Mouse (Mus musculus) kidney, adult 11 months (tissue): ENCODE results near the gene Zfr.

Experiments used
- DNase-seq: peaks from one replicate; pipeline ENCODE4 v3.0.0; 2022

Zfr gene

GRCm38 (mm10) chr15:12217849-12218248 is 100.2 kb downstream of the Zfr start:
- DNase-seq = no peak

GRCm38 (mm10) chr15:12218583-12219382 is 101.2 kb downstream of the Zfr start:
- no peak for DNase-seq

GRCm38 (mm10) chr15:12221131-12221530 is 103.5 kb downstream of the Zfr start:
- peak; percentile 61 for DNase-seq

- DNase-seq = no peak
These were observed 105.1 kb downstream of the Zfr start for GRCm38 (mm10) chr15:12222564-12223302.

GRCm38 (mm10) chr15:12223393-12223792 is 105.8 kb downstream of the Zfr start:
- DNase-seq = no peak

GRCm38 (mm10) chr15:12224239-12224638 is 106.6 kb downstream of the Zfr start:
- no peak for DNase-seq

- no peak for DNase-seq
These were observed 107.4 kb downstream of the Zfr start for GRCm38 (mm10) chr15:12225062-12225461.

- no peak for DNase-seq
These were observed 109.3 kb downstream of the Zfr start for GRCm38 (mm10) chr15:12226908-12227307.

GRCm38 (mm10) chr15:12227355-12227754 is 109.7 kb downstream of the Zfr start:
- no peak for DNase-seq

- DNase-seq = no peak
These were observed 112.1 kb downstream of the Zfr start for GRCm38 (mm10) chr15:12229603-12230242.

- DNase-seq = no peak
These were observed 112.8 kb downstream of the Zfr start for GRCm38 (mm10) chr15:12230243-12230935.

GRCm38 (mm10) chr15:12231462-12231861 is 113.8 kb downstream of the Zfr start:
- no peak for DNase-seq

- no peak for DNase-seq
These were observed 114.8 kb downstream of the Zfr start for GRCm38 (mm10) chr15:12232429-12232828.

GRCm38 (mm10) chr15:12233021-12233420 is 115.4 kb downstream of the Zfr start:
- no peak for DNase-seq
